Mouse (Mus musculus): ENCODE data around the gene Phlpp1. TPM values are rescaled to one million over a fixed set of nuclear protein-coding genes. Genes with fewer than 3 reads are reported as not detected.
"Not testable (repeated sequence)": the region's sequence is repeated elsewhere in the genome, so short reads cannot be mapped to it uniquely, and the experiment has no call there.

Phlpp1 gene
- polyA plus RNA-seq, 1 experiment from 2014 or later: 3.5 TPM

- Histone ChIP-seq H3K4me1 (no peaks in the 10 kb centered on the region), H3K4me3 (replicated peaks) (no peak overlapping the region), H3K27me3 (replicated peaks) (no peaks in the 10 kb centered on the region), H3K9me3 (no peaks in the 10 kb centered on the region), H3K36me3 (no peaks in the 10 kb centered on the region), H3K9ac (no peak overlapping the region), H3K4me2 (no peak overlapping the region), H3K27ac (no peak overlapping the region)
- 95% methylated on average over 3 of the region's 3 CpGs for WGBS
- no peak for ATAC-seq (ENCODE audit: insufficient read depth, low FRiP score, low read depth)
Observed at GRCm38 (mm10) chr1:106309394-106310039, 138.0 kb downstream of the Phlpp1 start.

DNA sequence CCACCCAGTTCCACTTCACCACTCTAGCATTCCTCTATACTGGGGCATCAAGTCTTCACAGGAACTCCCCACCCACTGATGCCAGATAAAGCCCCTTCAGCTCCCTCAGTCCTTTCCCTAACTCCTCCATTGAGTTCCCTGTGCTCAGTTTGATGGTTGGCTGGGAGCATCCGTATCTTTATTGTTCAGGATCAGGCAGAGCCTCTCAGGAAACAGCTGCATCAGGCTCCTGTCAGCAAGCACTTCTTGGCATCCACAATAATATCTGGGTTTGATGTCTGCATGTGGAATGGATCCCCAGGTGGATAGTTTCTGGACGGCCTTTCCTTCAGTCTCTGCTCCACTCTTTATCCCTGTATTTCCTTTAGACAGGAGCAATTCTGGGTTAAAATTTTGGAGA, 138.7 kb downstream of the Phlpp1 start:
- H3K36me3 ChIP-seq: no peaks in the 10 kb centered on the region
- no peak overlapping the region for H3K27ac ChIP-seq
- 86% methylated on average over 2 of the region's 2 CpGs for WGBS
- H3K4me1 ChIP-seq: no peaks in the 10 kb centered on the region
- no peaks in the 10 kb centered on the region for H3K9me3 ChIP-seq
- H3K4me2 ChIP-seq: no peak overlapping the region
- H3K9ac ChIP-seq: no peak overlapping the region
- no peak overlapping the region for H3K4me3 ChIP-seq (replicated peaks)
- H3K27me3 ChIP-seq (replicated peaks): no peaks in the 10 kb centered on the region
- ATAC-seq (ENCODE audit: insufficient read depth, low FRiP score, low read depth): no peak

DNA sequence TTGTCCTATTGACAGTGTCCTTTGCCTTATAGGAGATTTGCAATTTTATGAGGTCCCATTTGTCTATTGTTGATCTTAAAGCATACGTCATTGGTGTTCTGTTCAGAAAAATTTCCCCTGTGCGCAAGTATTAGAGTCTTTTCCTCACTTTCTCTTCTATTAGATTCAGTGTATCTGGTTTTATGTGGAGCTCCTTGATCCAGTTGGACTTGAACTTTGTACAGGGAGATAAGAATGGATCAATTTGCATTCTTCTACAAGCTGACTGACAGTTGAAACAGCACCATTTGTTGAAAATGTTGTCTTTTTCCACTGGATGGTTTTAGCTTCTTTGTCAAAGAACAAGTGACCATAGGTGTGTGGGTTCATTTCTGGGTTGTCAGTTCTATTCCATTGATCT, 140.3 kb downstream of the Phlpp1 start:
- not testable (repeated sequence) for H3K4me1 ChIP-seq; H3K4me2 ChIP-seq; H3K9me3 ChIP-seq; H3K27ac ChIP-seq; H3K27me3 ChIP-seq (replicated peaks); H3K36me3 ChIP-seq; ATAC-seq (ENCODE audit: insufficient read depth, low FRiP score, low read depth); H3K9ac ChIP-seq; H3K4me3 ChIP-seq (replicated peaks)
- WGBS: 89% methylated on average over 2 of the region's 2 CpGs

DNA sequence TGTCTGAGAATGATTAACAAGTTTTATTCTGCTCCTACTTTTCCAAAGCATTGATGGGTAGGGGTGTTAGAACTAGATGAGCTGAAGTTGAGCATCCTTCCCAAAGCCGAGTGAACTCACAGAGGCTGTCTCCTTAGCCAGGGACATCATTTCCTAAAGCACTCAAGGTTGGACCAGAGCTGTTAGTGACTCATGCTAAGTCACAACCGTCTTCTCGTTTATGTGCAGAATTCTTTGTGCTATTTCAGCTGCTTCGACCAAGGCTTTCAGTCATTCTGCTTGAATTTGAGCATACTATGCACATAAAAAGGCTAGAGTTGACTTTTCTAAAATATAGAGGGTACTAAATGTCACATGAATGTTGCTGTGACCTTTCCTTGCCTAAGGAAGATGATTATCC, 142.9 kb downstream of the Phlpp1 start:
- 79% methylated on average over 4 of the region's 4 CpGs for WGBS
- H3K9ac ChIP-seq: no peak overlapping the region
- no peaks in the 10 kb centered on the region for H3K27me3 ChIP-seq (replicated peaks)
- no peak overlapping the region for H3K27ac ChIP-seq
- no peak for ATAC-seq (ENCODE audit: insufficient read depth, low FRiP score, low read depth)
- H3K4me3 ChIP-seq (replicated peaks): no peak overlapping the region
- H3K36me3 ChIP-seq: no peaks in the 10 kb centered on the region
- H3K4me1 ChIP-seq: no peaks in the 10 kb centered on the region
- H3K4me2 ChIP-seq: no peak overlapping the region
- H3K9me3 ChIP-seq: no peaks in the 10 kb centered on the region

- H3K4me1 ChIP-seq: no peaks in the 10 kb centered on the region
- WGBS: 60% methylated on average over 4 of the region's 4 CpGs
- no peak overlapping the region for H3K9ac ChIP-seq
- no peaks in the 10 kb centered on the region for H3K27me3 ChIP-seq (replicated peaks)
- H3K27ac ChIP-seq: no peak overlapping the region
- no peaks in the 10 kb centered on the region for H3K36me3 ChIP-seq
- no peak overlapping the region for H3K4me3 ChIP-seq (replicated peaks)
- no peak for ATAC-seq (ENCODE audit: insufficient read depth, low FRiP score, low read depth)
- no peak overlapping the region for H3K4me2 ChIP-seq
- no peaks in the 10 kb centered on the region for H3K9me3 ChIP-seq
Observed at GRCm38 (mm10) chr1:106316641-106317304, 145.2 kb downstream of the Phlpp1 start.

DNA sequence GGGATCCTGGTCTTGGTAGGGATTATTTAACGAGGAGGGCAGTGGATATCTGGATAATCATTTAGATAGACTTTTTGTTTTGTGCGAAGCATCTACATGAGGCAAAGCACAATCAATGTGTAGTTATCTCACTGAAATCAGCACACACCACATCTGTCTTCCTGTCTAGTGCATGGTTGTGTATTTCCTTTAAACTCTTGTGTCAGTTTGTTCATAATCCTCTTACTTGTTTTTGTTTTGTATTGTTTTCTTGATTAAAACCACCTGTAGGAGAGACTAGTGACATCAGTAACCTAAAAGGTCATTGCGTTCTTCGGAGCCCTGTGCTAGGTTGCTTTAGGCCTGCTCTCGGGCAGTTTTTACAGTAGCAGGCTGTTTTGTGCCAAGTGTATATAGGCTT, 146.8 kb downstream of the Phlpp1 start:
- no peak overlapping the region for H3K4me3 ChIP-seq (replicated peaks)
- H3K36me3 ChIP-seq: no peaks in the 10 kb centered on the region
- no peak overlapping the region for H3K4me2 ChIP-seq
- no peaks in the 10 kb centered on the region for H3K9me3 ChIP-seq
- H3K27ac ChIP-seq: no peak overlapping the region
- no peak for ATAC-seq (ENCODE audit: insufficient read depth, low FRiP score, low read depth)
- 78% methylated on average over 5 of the region's 5 CpGs for WGBS
- H3K9ac ChIP-seq: no peak overlapping the region
- H3K4me1 ChIP-seq: no peaks in the 10 kb centered on the region
- no peaks in the 10 kb centered on the region for H3K27me3 ChIP-seq (replicated peaks)

DNA sequence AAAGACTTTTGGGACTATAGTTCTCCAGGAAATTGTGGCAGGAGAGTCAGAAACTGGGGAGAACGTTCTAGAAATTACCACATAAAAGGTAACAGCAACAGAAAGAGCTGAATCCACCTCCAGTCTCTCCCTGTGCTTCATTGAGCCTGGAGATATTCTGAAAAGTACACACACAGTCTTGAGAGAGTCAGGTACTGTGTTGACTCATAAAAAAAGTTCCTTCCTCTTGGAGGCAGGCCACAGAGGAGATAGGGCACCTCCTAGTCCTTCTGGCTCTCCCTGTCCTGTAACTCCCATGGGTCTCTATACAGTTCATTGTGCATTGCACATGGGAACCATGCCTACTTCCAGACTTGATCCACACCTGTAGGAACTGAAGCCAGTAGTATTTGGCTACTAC, 149.0 kb downstream of the Phlpp1 start:
- no peak overlapping the region for H3K9ac ChIP-seq
- H3K27me3 ChIP-seq (replicated peaks): no peaks in the 10 kb centered on the region
- WGBS: 79% methylated on average over 1 of the region's 1 CpGs
- H3K4me3 ChIP-seq (replicated peaks): no peak overlapping the region
- no peak overlapping the region for H3K27ac ChIP-seq
- no peaks in the 10 kb centered on the region for H3K36me3 ChIP-seq
- no peaks in the 10 kb centered on the region for H3K9me3 ChIP-seq
- no peak for ATAC-seq (ENCODE audit: insufficient read depth, low FRiP score, low read depth)
- H3K4me1 ChIP-seq: no peaks in the 10 kb centered on the region
- H3K4me2 ChIP-seq: no peak overlapping the region

- H3K4me1 ChIP-seq: no peaks in the 10 kb centered on the region
- H3K36me3 ChIP-seq: no peaks in the 10 kb centered on the region
- no peak for ATAC-seq (ENCODE audit: insufficient read depth, low FRiP score, low read depth)
- no peaks in the 10 kb centered on the region for H3K9me3 ChIP-seq
- 76% methylated on average over 8 of the region's 8 CpGs for WGBS
- no peaks in the 10 kb centered on the region for H3K27me3 ChIP-seq (replicated peaks)
- no peak overlapping the region for H3K27ac ChIP-seq
- H3K4me2 ChIP-seq: no peak overlapping the region
- H3K4me3 ChIP-seq (replicated peaks): no peak overlapping the region
- H3K9ac ChIP-seq: no peak overlapping the region
Observed at GRCm38 (mm10) chr1:106321432-106322126, 150.0 kb downstream of the Phlpp1 start.

DNA sequence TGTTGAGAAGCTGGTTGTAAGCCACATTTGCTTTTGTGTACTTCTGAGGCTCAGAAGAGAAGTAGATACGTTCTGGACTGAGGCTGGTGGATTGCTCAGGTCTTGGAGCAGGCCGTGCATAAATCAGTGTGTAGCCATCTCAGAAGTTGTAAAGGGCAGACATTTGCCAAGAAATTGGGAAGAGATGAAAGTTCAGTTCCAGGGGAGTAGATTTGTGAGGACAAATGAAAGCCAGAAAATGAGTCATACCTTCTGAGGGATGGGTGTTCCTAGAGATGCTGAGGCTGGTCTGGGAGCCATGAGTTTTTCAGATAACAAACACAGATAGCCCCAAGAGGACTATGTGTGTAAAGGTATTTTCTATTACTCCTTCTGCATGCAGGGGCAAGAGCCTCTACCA, 155.1 kb downstream of the Phlpp1 start:
- Histone ChIP-seq H3K9ac (no peak overlapping the region), H3K27ac (no peak overlapping the region), H3K27me3 (replicated peaks) (no peaks in the 10 kb centered on the region), H3K4me1 (no peaks in the 10 kb centered on the region), H3K4me2 (no peak overlapping the region), H3K36me3 (no peaks in the 10 kb centered on the region), H3K9me3 (no peaks in the 10 kb centered on the region), H3K4me3 (replicated peaks) (no peak overlapping the region)
- 43% methylated on average over 2 of the region's 2 CpGs for WGBS
- ATAC-seq (ENCODE audit: insufficient read depth, low FRiP score, low read depth): no peak

DNA sequence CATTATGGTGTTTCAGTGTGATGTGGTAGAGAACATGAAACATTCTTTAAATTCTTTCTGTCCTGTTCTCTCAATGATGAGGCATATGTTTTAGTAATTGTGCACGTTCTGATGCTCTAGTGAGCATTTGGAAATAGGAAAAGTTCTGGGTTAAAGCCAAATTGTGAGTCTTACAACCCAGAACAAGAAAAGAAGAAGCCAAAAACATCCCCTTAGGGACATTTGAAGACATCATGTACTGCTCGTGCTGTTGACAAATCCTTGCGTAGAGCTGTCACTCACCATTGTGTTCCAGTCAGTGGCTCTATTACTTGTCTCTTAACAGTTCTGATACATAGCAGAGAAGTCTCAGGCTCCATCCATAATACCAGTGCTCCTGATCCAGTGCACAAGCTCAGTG, 170.5 kb downstream of the Phlpp1 start:
- no peaks in the 10 kb centered on the region for H3K9me3 ChIP-seq
- H3K27me3 ChIP-seq (replicated peaks): no peaks in the 10 kb centered on the region
- no peak overlapping the region for H3K4me3 ChIP-seq (replicated peaks)
- H3K4me2 ChIP-seq: no peak overlapping the region
- no peaks in the 10 kb centered on the region for H3K4me1 ChIP-seq
- 84% methylated on average over 3 of the region's 3 CpGs for WGBS
- no peak overlapping the region for H3K9ac ChIP-seq
- no peaks in the 10 kb centered on the region for H3K36me3 ChIP-seq
- ATAC-seq (ENCODE audit: insufficient read depth, low FRiP score, low read depth): no peak
- H3K27ac ChIP-seq: no peak overlapping the region

DNA sequence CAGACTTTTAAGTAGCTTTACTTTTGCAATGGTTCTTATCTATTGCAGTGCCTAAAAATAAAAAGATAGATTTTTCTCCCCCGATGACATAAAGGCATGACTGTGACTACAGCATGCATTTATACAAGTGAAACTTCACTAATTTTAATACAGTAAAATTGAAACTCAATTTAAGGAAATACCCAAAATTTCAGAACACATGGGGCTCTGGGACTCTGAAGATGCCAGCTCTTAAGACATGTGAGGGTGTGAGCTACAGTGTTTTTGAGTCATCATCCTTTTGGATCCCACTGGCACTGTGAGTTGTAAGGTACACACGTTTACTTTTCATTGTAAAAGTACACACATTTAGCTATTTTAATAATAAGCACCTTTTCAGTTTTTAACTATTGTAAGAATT, 173.7 kb downstream of the Phlpp1 start:
- Histone ChIP-seq H3K36me3 (no peaks in the 10 kb centered on the region), H3K27me3 (replicated peaks) (no peaks in the 10 kb centered on the region), H3K9me3 (no peaks in the 10 kb centered on the region), H3K27ac (no peak overlapping the region), H3K9ac (no peak overlapping the region), H3K4me2 (no peak overlapping the region), H3K4me3 (replicated peaks) (no peak overlapping the region), H3K4me1 (no peaks in the 10 kb centered on the region)
- ATAC-seq (ENCODE audit: insufficient read depth, low FRiP score, low read depth): no peak
- 82% methylated on average over 2 of the region's 2 CpGs for WGBS

DNA sequence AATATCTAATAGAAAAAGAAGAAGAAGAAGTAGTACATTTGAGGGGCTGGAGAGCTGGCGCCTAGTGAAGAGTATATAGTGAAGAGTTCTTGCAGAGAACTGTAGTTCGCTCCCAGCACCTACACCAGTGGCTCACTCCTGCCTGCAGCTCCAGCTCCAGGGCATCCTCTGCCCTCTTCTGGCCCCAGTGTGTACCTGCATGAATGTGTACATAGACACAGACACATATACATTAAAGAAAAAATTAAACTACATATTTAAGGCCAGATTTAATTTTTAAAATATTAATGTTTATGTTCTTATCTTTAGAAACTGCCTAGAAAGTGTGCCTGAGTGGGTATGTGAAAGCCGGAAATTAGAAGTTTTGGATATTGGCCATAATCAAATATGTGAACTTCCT, 175.2 kb downstream of the Phlpp1 start:
- 94% methylated on average over 3 of the region's 3 CpGs for WGBS
- Histone ChIP-seq H3K27me3 (replicated peaks) (no peaks in the 10 kb centered on the region), H3K27ac (no peak overlapping the region), H3K9me3 (no peaks in the 10 kb centered on the region), H3K9ac (no peak overlapping the region), H3K36me3 (no peaks in the 10 kb centered on the region), H3K4me3 (replicated peaks) (no peak overlapping the region), H3K4me1 (no peaks in the 10 kb centered on the region), H3K4me2 (no peak overlapping the region)
- ATAC-seq (ENCODE audit: insufficient read depth, low FRiP score, low read depth): no peak
